26 mouse cellular contexts compared by ENCODE assay signal in genomic region chr5:33777195-33777594, GRCm38 (mm10). TPM values are rescaled to one million over a fixed set of nuclear protein-coding genes. Genes with fewer than 3 reads are reported as not detected.
"Had no signal": no experiment of that assay in that cellular context is flagged by ENCODE, and none has a peak within 500 bp of the region (broad histone marks: within the 10 kb centered on the region; RNA-seq: fewer than 3 reads in every experiment).

No protein-coding gene starts in this region.

- H3K27ac ChIP-seq: embryonic facial prominence, embryonic 10.5 days; embryonic facial prominence, embryonic 12.5 days; embryonic facial prominence, embryonic 13.5 days; embryonic facial prominence, embryonic 15.5 days; forebrain, embryonic 10.5 days; forebrain, embryonic 12.5 days; forebrain, embryonic 13.5 days; forebrain, embryonic 15.5 days; gastrocnemius, adult 2 months; heart, adult 2 months; heart, embryonic 10.5 days had no signal

- ATAC-seq: forebrain, embryonic 13.5 days; forebrain, embryonic 14.5 days; forebrain, embryonic 15.5 days; forebrain, embryonic 16.5 days; forebrain, postnatal 0 days had no signal

- H3K9ac ChIP-seq: embryonic facial prominence, embryonic 12.5 days; embryonic facial prominence, embryonic 13.5 days; embryonic facial prominence, embryonic 15.5 days; forebrain, embryonic 12.5 days; forebrain, embryonic 13.5 days; forebrain, embryonic 15.5 days; forebrain, postnatal 0 days had no signal

- H3K9me3 ChIP-seq: embryonic facial prominence, embryonic 10.5 days; embryonic facial prominence, embryonic 12.5 days; embryonic facial prominence, embryonic 13.5 days; embryonic facial prominence, embryonic 15.5 days; forebrain, embryonic 10.5 days; forebrain, embryonic 12.5 days; forebrain, embryonic 13.5 days; forebrain, embryonic 15.5 days; heart, embryonic 10.5 days had no signal

- H3K27me3 ChIP-seq: embryonic facial prominence, embryonic 12.5 days; embryonic facial prominence, embryonic 13.5 days; embryonic facial prominence, embryonic 15.5 days; forebrain, embryonic 12.5 days; forebrain, embryonic 13.5 days; forebrain, embryonic 15.5 days had no signal

- DNase-seq: cerebellum, adult 9-11 months; cerebellum, postnatal 10 days; cerebellum, postnatal 14 days; cerebellum, postnatal 25 days; cerebellum, postnatal 36 days; embryo, embryonic 11 days; forebrain, postnatal 0 days; gastrocnemius, adult 2 months; gastrocnemius, postnatal 10 days; gastrocnemius, postnatal 14 days; gastrocnemius, postnatal 25 days; gastrocnemius, postnatal 36 days; heart, adult 2 months had no signal

- H3K4me3 ChIP-seq: embryonic facial prominence, embryonic 10.5 days; embryonic facial prominence, embryonic 12.5 days; embryonic facial prominence, embryonic 13.5 days; embryonic facial prominence, embryonic 15.5 days; erythroblast, embryonic 14.5 days; forebrain, embryonic 10.5 days; forebrain, embryonic 12.5 days; forebrain, embryonic 13.5 days; forebrain, embryonic 15.5 days; gastrocnemius, adult 2 months; heart, adult 2 months; heart, embryonic 10.5 days had no signal

RNA-seq across cellular contexts. Expression of gene Fgfr3, which starts 55.7 kb away (rescaled TPM):
- total RNA-seq: granulocyte monocyte progenitor cell, adult 5-6 weeks had no signal
- polyA plus RNA-seq: erythroblast, embryonic 14.5 days had no signal
